ENCODE assay signal across 15 mouse cellular contexts in the genomic region with DNA sequence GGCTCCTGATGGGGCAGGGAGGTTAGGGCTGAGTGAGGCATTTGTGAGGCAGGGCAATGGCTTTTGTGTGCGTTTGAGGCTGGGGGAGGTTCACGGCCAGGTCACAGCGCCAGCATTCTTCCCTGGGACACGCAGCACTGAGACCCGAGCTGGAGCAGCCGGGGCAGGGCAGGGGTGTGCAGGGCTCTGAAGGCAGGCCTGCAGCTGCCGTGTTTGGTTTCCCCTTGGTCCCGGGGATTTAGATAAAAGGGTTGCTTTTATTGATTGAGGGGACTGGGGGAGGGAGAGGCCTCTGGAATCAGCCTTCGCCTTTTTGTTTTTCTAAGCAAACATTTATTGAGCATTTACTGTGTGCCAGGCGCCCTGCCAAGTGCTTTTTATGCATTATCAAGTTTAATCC.
A peak's percentile ranks its signal among the peaks of the same experiment; 100 is the strongest.
DNase-seq lines count a peak whose midpoint lies in the region; ATAC-seq and TF ChIP-seq lines count a peak whose summit lies in the region.
"Had no signal": no experiment of that assay in that cellular context is flagged by ENCODE, and none has a peak within 500 bp of the region (broad histone marks: within the 10 kb centered on the region; RNA-seq: fewer than 3 reads in every experiment).

No protein-coding gene starts in this region.

- H3K9ac ChIP-seq in hindbrain, embryonic 11.5 days (ENCODE audit: low read depth, low read length): no peak overlapping the region
- H3K9ac ChIP-seq in hindbrain, embryonic 12.5 days: no peak overlapping the region
- H3K9ac ChIP-seq in ES-E14 (ENCODE audit: insufficient read depth, low read depth, low read length, poor library complexity, severe bottlenecking): no peak overlapping the region
- no peak overlapping the region for H3K9ac ChIP-seq in embryonic facial prominence, embryonic 11.5 days (replicated peaks; ENCODE audit: low read length)
- H3K9ac ChIP-seq in midbrain, embryonic 13.5 days (replicated peaks): no peak overlapping the region
- H3K9ac ChIP-seq: hindbrain, embryonic 15.5 days; liver, embryonic 13.5 days had no signal

- H3K27ac ChIP-seq in hindbrain, embryonic 11.5 days (ENCODE audit: low read depth, low read length): no peak overlapping the region; the same call in 1 of the 2 replicates
- H3K27ac ChIP-seq in hindbrain, embryonic 12.5 days: no peak overlapping the region
- no peak overlapping the region for H3K27ac ChIP-seq in ES-E14 (ENCODE audit: insufficient read depth, low read depth, low read length, poor library complexity, severe bottlenecking)
- H3K27ac ChIP-seq in embryonic facial prominence, embryonic 11.5 days (replicated peaks; ENCODE audit: low read depth, low read length): peak overlapping the region; percentile 36; the same call in 1 of the 2 replicates
- H3K27ac ChIP-seq in midbrain, embryonic 13.5 days: no peak overlapping the region
- H3K27ac ChIP-seq: hindbrain, embryonic 15.5 days; liver, embryonic 13.5 days; macrophage had no signal

- 6% methylated on average over 10 of the region's 10 CpGs for WGBS in hindbrain, embryonic 11.5 days
- 8% methylated on average over 10 of the region's 10 CpGs for WGBS in hindbrain, embryonic 12.5 days
- 10% methylated on average over 10 of the region's 10 CpGs for WGBS in embryonic facial prominence, embryonic 11.5 days
- WGBS in midbrain, embryonic 13.5 days: 5% methylated on average over 10 of the region's 10 CpGs

- H3K36me3 ChIP-seq in hindbrain, embryonic 11.5 days (ENCODE audit: control insufficient read depth, insufficient read depth, low read length): no peaks in the 10 kb centered on the region
- no peaks in the 10 kb centered on the region for H3K36me3 ChIP-seq in hindbrain, embryonic 12.5 days
- H3K36me3 ChIP-seq in ES-E14 (ENCODE audit: control insufficient read depth, insufficient read depth, low read length, poor library complexity, severe bottlenecking): no peaks in the 10 kb centered on the region
- no peaks in the 10 kb centered on the region for H3K36me3 ChIP-seq in embryonic facial prominence, embryonic 11.5 days (replicated peaks; ENCODE audit: control insufficient read depth, insufficient read depth, low read depth, low read length)
- H3K36me3 ChIP-seq in midbrain, embryonic 13.5 days: no peaks in the 10 kb centered on the region
- H3K36me3 ChIP-seq: hindbrain, embryonic 15.5 days; liver, embryonic 13.5 days had no signal

- peaks cover 8% of the 10 kb centered on the region; the same call in 1 of the 2 replicates for H3K4me1 ChIP-seq in hindbrain, embryonic 11.5 days (replicated peaks; ENCODE audit: control insufficient read depth, insufficient read depth, low read length)
- peaks cover 34% of the 10 kb centered on the region for H3K4me1 ChIP-seq in hindbrain, embryonic 12.5 days
- H3K4me1 ChIP-seq in ES-E14 (ENCODE audit: control insufficient read depth in 2 of 2, insufficient read depth in 2 of 2, low read length in 2 of 2, poor library complexity in 1 of 2): no peaks in the 10 kb centered on the region
- peaks cover 2% of the 10 kb centered on the region for H3K4me1 ChIP-seq in embryonic facial prominence, embryonic 11.5 days (ENCODE audit: control insufficient read depth, insufficient read depth, low read length)
- H3K4me1 ChIP-seq in midbrain, embryonic 13.5 days (replicated peaks): peaks cover 28% of the 10 kb centered on the region

- H3K4me2 ChIP-seq in hindbrain, embryonic 11.5 days (replicated peaks; ENCODE audit: low read depth, low read length): no peak overlapping the region
- no peak overlapping the region for H3K4me2 ChIP-seq in hindbrain, embryonic 12.5 days (replicated peaks)
- no peak overlapping the region for H3K4me2 ChIP-seq in embryonic facial prominence, embryonic 11.5 days (ENCODE audit: low read depth, low read length)
- no peak overlapping the region for H3K4me2 ChIP-seq in midbrain, embryonic 13.5 days (replicated peaks)
- H3K4me2 ChIP-seq: heart, embryonic 11.5 days; hindbrain, embryonic 15.5 days; liver, embryonic 13.5 days had no signal

- ATAC-seq in hindbrain, embryonic 11.5 days (ENCODE audit: low FRiP score): peak; percentile 47; the same call in 1 of the 2 replicates
- ATAC-seq in hindbrain, embryonic 12.5 days (ENCODE audit: low FRiP score): no peak
- peak; percentile 72 for ATAC-seq in embryonic facial prominence, embryonic 11.5 days (replicated peaks; ENCODE audit: insufficient number of reproducible peaks, low FRiP score, low TSS enrichment, low read depth)
- peak; percentile 70 for ATAC-seq in midbrain, embryonic 13.5 days

- intact Hi-C loops in heart, postnatal 36 days (cut with DNase I): no loop called here

- in situ Hi-C loops in ES-E14 (cut with MboI; ENCODE audit: low sequenced_read_pairs in 2 of 2, unreplicated experiment in 2 of 2): no loop called here

- no peaks in the 10 kb centered on the region for H3K27me3 ChIP-seq in hindbrain, embryonic 11.5 days (ENCODE audit: control insufficient read depth, insufficient read depth, low read length)
- H3K27me3 ChIP-seq in hindbrain, embryonic 12.5 days: 0 out of 2 replicates have a peak, but pooled peaks cover 4% of the 10 kb centered on the region
- no peaks in the 10 kb centered on the region for H3K27me3 ChIP-seq in embryonic facial prominence, embryonic 11.5 days (ENCODE audit: control insufficient read depth, insufficient read depth, low read length)
- H3K27me3 ChIP-seq in midbrain, embryonic 13.5 days: peaks cover 4% of the 10 kb centered on the region; the same call in 1 of the 2 replicates
- H3K27me3 ChIP-seq: hindbrain, embryonic 15.5 days; liver, embryonic 13.5 days had no signal

- peak; percentile 49 for DNase-seq in hindbrain, embryonic 11.5 days (ENCODE audit: low spot score)
- DNase-seq in ES-E14 (ENCODE audit: low read depth, low spot score): peak; percentile 33
- DNase-seq in embryonic facial prominence, embryonic 11.5 days (ENCODE audit: low spot score): peak; percentile 64
- DNase-seq in heart, postnatal 36 days: no peak
- no peak for DNase-seq in adrenal gland, postnatal 25 days
- DNase-seq in gastrocnemius, postnatal 10 days: no peak
- DNase-seq: cerebellum, postnatal 25 days; layer of hippocampus, adult 9-11 months; liver, embryonic 13.5 days; thymus, postnatal 4 days had no signal

- no peaks in the 10 kb centered on the region for H3K9me3 ChIP-seq in hindbrain, embryonic 11.5 days (ENCODE audit: control insufficient read depth, low read length)
- H3K9me3 ChIP-seq in hindbrain, embryonic 12.5 days (replicated peaks): no peaks in the 10 kb centered on the region
- no peaks in the 10 kb centered on the region for H3K9me3 ChIP-seq in ES-E14 (ENCODE audit: control insufficient read depth, insufficient read depth, low read depth, low read length)
- H3K9me3 ChIP-seq in embryonic facial prominence, embryonic 11.5 days (replicated peaks; ENCODE audit: control insufficient read depth, low read length): no peaks in the 10 kb centered on the region
- no peaks in the 10 kb centered on the region for H3K9me3 ChIP-seq in midbrain, embryonic 13.5 days
- H3K9me3 ChIP-seq: hindbrain, embryonic 15.5 days; liver, embryonic 13.5 days had no signal

- no peak overlapping the region for H3K4me3 ChIP-seq in hindbrain, embryonic 11.5 days (ENCODE audit: low read depth, low read length)
- no peak overlapping the region for H3K4me3 ChIP-seq in hindbrain, embryonic 12.5 days
- no peak overlapping the region for H3K4me3 ChIP-seq in ES-E14 (ENCODE audit: insufficient read depth in 1 of 2, low read depth in 1 of 2, low read length in 2 of 2, poor library complexity in 1 of 2, severe bottlenecking in 1 of 2)
- H3K4me3 ChIP-seq in embryonic facial prominence, embryonic 11.5 days (ENCODE audit: low read depth, low read length): no peak overlapping the region
- no peak overlapping the region for H3K4me3 ChIP-seq in midbrain, embryonic 13.5 days (replicated peaks)
- H3K4me3 ChIP-seq: hindbrain, embryonic 15.5 days; liver, embryonic 13.5 days had no signal

TF ChIP-seq in ES-E14, 5 proteins besides CTCF, POLR2A, EP300 and RAD21:
- TF ChIP-seq MAFK (IDR thresholded peaks at IDR 0.05; ENCODE audit: insufficient read depth, low read depth, low read length): no peak

Comparison
In these comparisons a context has a peak if more than half of its experiments do, and no peak if none do; other contexts are left out.
1. DNase-seq: peak in hindbrain, embryonic 11.5 days (single experiment), ES-E14 (single experiment) and embryonic facial prominence, embryonic 11.5 days (single experiment); none in heart, postnatal 36 days (0 of 2), adrenal gland, postnatal 25 days (single experiment) and gastrocnemius, postnatal 10 days (single experiment).